Mouse (Mus musculus): Measurements from ENCODE around the gene Nusap1.
"Not testable (repeated sequence)": the region's sequence is repeated elsewhere in the genome, so short reads cannot be mapped to it uniquely, and the experiment has no call there.

The Nusap1 gene

GRCm38 (mm10) chr2:119641214-119641912 lies 23.3 kb downstream of the Nusap1 start:
- in situ Hi-C loops (cut with MboI, MseI): no loop called here

GRCm38 (mm10) chr2:119644254-119644653 lies 26.2 kb downstream of the Nusap1 start:
- in situ Hi-C loops (cut with MboI, MseI): no loop called here

- in situ Hi-C loops (cut with MboI, MseI): no loop called here
Observed at GRCm38 (mm10) chr2:119662220-119663182, 44.4 kb downstream of the Nusap1 start, which contains the start of gene Ndufaf1. Ndufaf1 (minus strand) TSS chr2:119662827.

GRCm38 (mm10) chr2:119665744-119666143 lies 47.6 kb downstream of the Nusap1 start:
- in situ Hi-C loops (cut with MboI, MseI): not testable (repeated sequence)

GRCm38 (mm10) chr2:119669010-119669409 lies 50.9 kb downstream of the Nusap1 start:
- in situ Hi-C loops (cut with MboI, MseI): no loop called here

GRCm38 (mm10) chr2:119674525-119675214 lies 56.6 kb downstream of the Nusap1 start, which contains the start of gene Rtf1:
Rtf1 (plus strand) TSS chr2:119675068.
- in situ Hi-C loops (cut with MboI, MseI): loop anchor here (5.0 to 25.0 kb wide), 2 partner anchors 68 to 938 kb away; partner anchors contain the start of genes Haus2, Itpka and Lrrc57

GRCm38 (mm10) chr2:119675215-119675784 lies 57.2 kb downstream of the Nusap1 start:
- in situ Hi-C loops (cut with MboI, MseI): loop anchor here (5.0 to 25.0 kb wide), 2 partner anchors 67 to 937 kb away; partner anchors contain the start of genes Haus2, Itpka and Lrrc57

- in situ Hi-C loops (cut with MboI, MseI): loop anchor here (5.0 to 25.0 kb wide), 2 partner anchors 66 to 936 kb away; partner anchors contain the start of genes Haus2, Itpka and Lrrc57
Observed at GRCm38 (mm10) chr2:119675831-119676230, 57.7 kb downstream of the Nusap1 start.

GRCm38 (mm10) chr2:119683706-119684105 lies 65.6 kb downstream of the Nusap1 start:
- in situ Hi-C loops (cut with MboI, MseI): loop anchor here (25.0 kb wide), 1 partner anchor 929 kb away; the partner anchor contains the start of genes Haus2 and Lrrc57

- in situ Hi-C loops (cut with MboI, MseI): loop anchor here (25.0 kb wide), 1 partner anchor 920 kb away; the partner anchor contains the start of genes Haus2 and Lrrc57
Observed at GRCm38 (mm10) chr2:119692003-119692701, 74.1 kb downstream of the Nusap1 start.

- in situ Hi-C loops (cut with MboI, MseI): loop anchor here (25.0 kb wide), 1 partner anchor 917 kb away; the partner anchor contains the start of genes Haus2 and Lrrc57
Observed at GRCm38 (mm10) chr2:119694826-119695225, 76.7 kb downstream of the Nusap1 start.

- in situ Hi-C loops (cut with MboI, MseI): loop anchor here (25.0 kb wide), 1 partner anchor 916 kb away; the partner anchor contains the start of genes Haus2 and Lrrc57
Observed at GRCm38 (mm10) chr2:119696111-119696510, 78.0 kb downstream of the Nusap1 start.

GRCm38 (mm10) chr2:119698472-119698871 lies 80.4 kb downstream of the Nusap1 start:
- in situ Hi-C loops (cut with MboI, MseI): loop anchor here (25.0 kb wide), 1 partner anchor 914 kb away; the partner anchor contains the start of genes Haus2 and Lrrc57

- in situ Hi-C loops (cut with MboI, MseI): loop anchor here (25.0 kb wide), 1 partner anchor 912 kb away; the partner anchor contains the start of genes Haus2 and Lrrc57
Observed at GRCm38 (mm10) chr2:119699962-119700361, 81.9 kb downstream of the Nusap1 start.

All from T-helper 2 cell (primary cell).